Mouse (Mus musculus) c-Kit-positive CD71-positive TER-119-negative erythroid progenitor cells, embryonic 14.5 days (primary cell): ENCODE measurements around the gene Pla2g2e.
"Not testable (repeated sequence)": the region's sequence is repeated elsewhere in the genome, so short reads cannot be mapped to it uniquely, and the experiment has no call there.

Experiments
- DNase-seq: peaks from one replicate; pipeline ENCODE4 v3.0.0-alpha.2; 2013; ENCODE audit warnings: low read depth

Gene Pla2g2e

DNA sequence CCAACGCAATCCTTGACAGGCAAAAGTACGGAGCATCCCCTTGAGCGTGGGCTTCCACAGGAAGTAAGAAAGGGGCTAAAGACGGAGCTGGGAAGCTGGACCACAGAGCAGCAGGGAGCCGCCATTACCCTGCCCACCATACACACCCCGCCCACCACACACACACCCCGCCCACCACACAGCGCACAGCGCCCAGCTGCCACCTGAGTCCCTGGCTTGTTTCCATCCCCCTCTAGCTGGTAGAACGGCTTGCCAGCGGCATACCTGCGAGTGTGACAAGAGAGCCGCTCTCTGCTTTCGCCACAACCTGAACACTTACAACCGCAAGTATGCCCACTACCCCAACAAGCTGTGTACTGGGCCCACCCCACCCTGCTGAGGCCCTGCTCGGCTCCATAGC lies 4.4 kb downstream of the Pla2g2e start:
- DNase-seq = no peak

DNA sequence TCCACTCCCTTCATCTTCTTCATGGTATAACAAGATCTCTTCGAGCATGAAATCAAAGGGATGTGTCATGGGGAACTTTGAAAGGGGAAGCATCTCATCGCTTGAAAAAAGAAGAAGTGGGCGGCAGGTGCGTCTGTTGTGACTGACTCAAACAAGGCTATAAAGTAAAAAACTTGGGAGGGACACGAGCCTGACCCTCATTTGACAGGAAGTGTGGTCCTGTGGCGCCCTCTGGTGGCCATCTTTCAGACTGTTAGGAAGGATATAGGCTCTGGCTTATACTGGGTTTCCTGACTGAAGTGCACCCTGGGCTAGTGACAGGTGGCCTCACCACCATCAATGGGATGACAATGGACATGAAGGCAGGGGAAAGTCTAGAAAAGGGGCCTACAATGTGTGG lies 6.5 kb downstream of the Pla2g2e start:
- DNase-seq = peak; percentile 60

DNA sequence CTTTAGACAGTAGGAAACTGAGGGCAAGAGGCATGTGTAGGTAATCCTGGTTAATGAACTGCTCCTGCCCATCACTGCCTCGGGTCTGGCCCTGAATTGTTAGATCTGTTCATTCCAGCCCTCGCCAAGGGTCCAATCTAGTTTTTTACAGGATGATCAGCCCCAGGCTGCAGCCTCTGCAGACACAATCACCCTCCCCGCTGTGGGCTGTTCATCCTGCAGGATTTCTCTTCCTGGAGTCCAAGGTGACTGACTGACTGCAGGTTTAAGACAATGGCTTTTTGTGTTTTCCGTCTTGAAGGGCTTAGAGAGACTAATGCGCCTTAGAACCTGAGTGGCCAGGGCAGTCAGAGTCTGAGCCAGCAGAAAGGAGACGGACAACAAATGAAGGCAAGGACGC lies 11.4 kb downstream of the Pla2g2e start:
- DNase-seq = no peak

DNA sequence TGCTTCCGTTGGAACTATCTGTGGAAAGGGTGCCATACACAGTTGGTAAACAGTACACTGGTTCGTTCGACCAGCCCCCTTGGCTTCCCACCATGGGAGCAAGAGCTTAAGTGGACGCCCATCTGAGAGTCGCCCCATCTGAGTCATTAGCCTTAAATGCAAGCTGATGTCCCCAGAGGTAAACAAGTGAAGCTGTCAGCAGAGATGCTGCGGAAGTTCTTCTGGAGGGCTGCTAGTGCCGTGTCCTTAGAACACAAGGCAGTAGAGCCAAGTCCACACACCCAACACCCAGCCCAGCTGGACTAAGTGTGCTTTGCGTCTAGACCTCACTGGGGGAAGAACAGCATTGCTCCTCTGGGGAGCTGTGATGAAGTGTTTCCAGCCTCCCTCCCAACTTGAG lies 11.9 kb downstream of the Pla2g2e start:
- no peak for DNase-seq

DNA sequence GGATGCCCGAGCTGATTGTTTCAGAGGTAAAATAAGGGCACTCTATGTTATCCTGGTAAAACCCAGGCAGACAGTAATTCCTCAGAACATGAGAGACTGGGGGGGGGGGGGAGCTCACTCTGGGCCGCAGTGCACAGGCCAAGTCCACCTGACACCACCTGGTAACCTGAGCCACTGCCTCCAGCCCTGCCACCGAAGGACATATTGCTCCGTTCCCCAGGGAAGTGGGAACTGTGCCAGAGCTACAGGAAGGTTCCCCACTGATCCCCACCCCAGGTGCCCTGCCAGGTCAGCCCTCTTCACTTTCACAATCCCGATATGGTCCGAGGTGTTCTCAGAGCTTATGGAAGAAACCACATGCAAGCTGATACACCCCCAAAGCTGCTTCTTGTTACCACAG lies 14.9 kb downstream of the Pla2g2e start:
- no peak for DNase-seq

DNA sequence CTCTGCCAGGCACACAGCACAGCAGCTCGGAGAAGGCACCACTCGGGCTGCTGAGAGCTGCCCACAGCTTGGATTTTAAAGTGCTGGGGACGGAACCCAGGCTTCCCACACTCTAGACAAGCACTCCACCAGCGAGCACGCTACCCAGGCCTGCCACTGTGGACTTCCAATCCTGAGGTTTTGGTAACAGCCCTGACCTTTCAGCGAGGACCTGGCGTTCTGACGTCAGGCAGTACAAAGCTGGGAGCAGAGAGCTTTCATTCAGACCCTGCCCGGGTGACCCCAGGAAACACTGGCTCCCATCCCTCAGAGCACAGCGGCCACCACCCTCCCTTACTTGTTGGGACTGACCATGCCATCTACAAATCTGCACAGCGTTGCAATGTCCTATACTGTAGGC lies 16.0 kb downstream of the Pla2g2e start:
- DNase-seq = not testable (repeated sequence)

DNA sequence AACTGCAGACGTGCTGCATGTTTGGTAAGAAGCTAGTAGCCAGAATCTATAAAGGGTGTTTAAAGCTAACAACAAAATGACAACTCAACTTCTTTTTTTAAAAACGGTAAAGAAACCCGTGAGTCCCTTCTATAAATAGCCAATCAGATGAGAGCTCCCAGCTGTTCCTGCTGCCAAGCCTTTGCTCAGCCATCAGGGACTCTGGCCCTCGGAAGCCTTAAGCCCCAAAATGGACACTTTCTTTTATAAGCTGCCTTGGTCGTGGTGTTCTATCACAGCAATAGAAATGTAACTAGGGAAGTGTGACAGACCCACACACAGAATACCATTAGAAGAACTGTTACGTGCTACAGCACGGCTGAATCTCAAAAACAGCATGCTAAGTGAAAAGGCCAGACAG lies 21.6 kb downstream of the Pla2g2e start:
- DNase-seq = no peak

DNA sequence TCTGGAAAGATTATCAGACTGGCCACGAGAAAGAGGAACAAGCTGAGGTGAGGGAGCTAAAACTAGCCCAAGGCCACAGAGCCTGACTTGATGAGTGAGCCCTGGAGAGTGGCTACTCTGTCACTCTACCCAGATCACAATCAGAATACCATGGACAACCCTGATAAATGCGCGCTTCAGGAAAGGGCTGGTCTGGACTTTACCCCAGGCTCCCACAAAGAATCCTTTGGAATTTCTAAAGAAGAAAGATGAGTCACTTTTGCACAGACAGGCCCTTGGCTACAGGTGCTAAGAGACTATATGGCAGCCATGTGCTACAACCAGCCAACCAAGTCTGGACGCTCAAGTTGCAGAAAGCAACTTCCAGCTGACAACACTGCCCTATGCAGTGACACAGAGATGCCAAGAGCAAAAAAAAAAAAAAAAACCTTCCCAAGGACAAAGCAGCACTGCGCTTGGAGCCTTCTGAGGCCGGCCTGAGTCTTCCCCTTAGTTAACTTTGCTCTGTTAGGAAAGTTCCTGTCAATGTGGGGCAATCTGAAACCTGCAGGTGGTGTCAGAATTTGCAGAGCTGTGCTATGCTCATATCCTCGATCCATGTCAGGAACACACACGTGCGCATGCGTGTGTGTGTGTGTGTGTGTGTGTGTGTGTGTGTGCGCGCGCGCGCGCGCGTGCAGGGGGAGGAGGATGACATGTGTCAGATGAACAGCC lies 28.0 kb downstream of the Pla2g2e start:
- DNase-seq = no peak

DNA sequence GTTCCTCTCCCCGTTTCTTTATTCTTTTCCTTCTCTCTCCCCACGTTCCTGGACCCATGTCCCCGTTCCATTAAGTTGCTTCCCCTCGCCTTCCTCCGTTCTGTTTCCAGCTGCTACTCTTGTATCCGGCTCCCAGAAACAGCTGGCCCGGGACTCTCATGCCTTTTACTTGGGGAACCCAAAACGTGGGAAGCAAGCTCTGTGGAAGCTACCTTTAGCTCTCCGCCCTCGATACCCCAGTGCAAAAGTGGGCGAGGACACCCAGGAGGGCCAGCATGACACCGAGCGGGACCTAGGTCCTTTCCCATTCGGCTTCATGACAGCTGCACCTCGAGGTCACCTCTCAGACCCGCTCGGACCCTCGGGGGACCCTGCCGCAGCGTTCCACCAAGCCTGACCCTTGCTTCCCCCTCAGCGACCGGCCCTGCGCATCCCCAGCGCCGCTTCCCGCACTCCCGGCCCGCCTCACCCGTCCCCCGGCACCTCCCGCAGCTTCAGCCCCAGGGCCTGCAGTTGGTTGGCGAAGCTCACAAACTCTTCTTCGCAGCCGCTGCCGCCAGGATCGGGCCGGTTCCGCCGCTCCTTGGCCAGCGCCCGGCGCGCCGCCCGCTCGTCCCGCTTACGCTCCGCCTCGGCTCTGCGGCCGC lies 35.5 kb downstream of the Pla2g2e start:
- DNase-seq = peak; percentile 10

DNA sequence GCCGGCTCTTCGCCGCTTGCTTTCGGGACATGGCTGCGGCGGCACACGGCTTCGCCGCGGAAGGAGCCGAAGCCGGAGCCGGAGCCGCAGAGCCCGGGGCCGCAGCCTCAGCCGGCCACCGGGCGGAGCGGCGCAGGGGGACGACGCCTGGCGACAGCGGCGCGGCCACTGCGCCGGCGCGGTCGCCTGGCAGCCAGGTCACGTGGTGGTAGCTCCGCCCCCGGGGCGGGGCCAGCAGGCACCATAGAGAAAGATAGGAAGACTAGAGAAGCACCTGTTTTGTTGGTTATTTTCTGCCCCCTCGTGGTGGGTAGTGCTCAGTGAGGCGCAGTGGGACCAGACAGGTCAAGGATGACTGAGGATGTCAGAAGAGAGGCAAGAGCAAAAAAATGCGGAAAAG lies 36.1 kb downstream of the Pla2g2e start, which contains the start of gene Otud3:
TSS of gene Otud3 (minus strand) at position 149 of the 400 bp plus-strand sequence.
- peak; percentile 87 for DNase-seq

DNA sequence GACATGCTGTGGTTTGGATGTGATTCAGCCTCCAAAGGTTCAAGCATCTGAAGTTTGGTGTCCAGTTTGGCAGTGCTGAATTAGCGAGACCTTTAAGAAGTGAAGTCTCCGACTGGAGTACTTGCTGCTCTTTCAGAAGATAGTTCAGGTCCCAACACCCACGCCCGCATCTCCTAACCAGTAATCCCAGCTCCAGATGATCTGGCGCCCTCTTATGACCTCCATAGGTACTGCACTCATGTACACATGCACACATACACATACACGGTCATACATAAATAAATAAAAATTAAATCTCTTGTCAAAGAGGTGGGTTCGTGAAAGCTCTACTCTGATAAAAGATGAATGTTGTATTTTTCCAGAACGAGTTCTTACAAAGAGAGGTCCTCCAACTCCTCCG lies 39.5 kb downstream of the Pla2g2e start:
- no peak for DNase-seq

DNA sequence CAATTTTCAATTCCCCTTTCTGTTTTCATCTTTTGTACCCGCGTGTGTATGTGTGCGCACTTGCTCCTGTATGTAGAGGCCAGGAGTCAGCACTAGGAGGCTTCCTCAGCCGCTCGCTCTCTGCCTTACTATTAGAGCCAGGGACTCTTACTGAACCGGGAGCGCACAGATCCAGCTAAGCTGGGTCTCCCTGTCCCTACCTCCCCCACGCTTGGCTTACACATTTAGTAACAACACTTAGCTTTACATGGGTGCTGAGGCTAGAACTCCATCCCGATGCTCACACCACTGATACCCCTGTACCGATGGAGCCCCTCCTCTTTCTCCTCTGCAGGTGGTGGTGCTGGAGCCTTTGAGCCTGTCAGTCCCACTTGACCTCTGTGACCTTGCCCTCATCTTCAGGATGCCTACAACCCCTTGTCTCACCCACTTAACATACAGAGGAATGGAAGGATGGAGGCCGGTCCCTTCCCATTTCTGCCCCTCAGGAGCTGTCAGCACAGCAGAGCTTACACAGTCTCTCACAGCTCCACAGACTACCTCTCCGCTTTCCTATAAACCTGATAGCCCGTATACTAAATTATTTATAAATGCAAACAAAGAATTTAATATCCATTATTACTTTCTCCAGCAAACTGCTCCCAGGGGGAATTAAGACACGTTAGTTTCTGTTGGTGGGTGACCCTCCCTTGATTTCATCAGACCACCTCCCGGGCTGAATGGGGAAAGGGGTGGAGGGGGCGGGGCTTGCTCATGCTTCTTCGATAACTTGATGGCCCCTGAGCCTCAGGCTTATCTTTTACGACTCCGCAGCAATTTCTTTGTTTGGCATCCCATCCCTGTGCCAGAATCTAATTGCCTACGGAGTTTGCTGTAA lies 43.8 kb downstream of the Pla2g2e start:
- DNase-seq = no peak

DNA sequence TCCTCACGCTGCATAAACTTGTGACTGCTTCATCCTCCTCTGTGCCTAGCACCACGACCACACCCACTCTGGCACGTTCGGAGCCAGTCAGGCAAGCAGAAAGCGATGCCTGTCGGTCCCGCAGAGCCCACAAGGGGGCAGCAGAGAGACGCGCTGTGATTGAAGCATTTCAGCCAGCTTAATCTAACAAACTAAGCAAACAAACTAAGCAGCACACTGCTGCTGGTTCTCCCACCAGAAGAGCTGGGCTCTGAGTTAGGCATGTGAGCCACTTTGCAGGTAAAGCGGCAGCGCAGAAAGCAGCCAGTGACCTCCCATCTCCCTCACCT lies 44.4 kb downstream of the Pla2g2e start:
- peak; percentile 80 for DNase-seq

DNA sequence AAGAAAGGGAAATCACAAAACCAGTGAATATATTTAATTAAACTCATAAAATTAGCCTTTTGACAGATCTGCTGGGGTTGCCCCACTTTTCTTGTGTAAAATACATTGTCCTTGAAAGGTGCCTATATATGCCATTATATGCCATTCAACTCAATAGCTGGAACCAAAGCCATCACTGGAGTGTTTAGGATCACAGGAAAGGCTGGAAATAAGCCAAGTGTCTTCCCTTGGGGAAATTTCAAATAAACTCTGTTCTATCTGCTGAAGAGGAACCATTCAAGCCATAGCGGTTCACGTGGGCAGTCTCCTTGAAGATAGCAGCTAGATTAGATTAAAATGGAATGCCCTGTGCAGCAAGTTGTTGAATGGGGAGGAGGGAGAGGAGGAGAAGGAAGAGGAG lies 47.8 kb downstream of the Pla2g2e start:
- no peak for DNase-seq
